Mouse (Mus musculus) lung, postnatal 14 days (tissue): ENCODE data around the gene Aak1.
"Not testable (repeated sequence)": the region's sequence is repeated elsewhere in the genome, so short reads cannot be mapped to it uniquely, and the experiment has no call there.

ENCODE experiments used
- DNase-seq: peaks from one replicate; pipeline ENCODE4 v3.0.0; 2021

Aak1 gene

GRCm38 (mm10) chr6:87031310-87031709, 182.0 kb downstream of the Aak1 start:
- DNase-seq = not testable (repeated sequence)

- no peak for DNase-seq
These were observed 183.1 kb downstream of the Aak1 start for GRCm38 (mm10) chr6:87032401-87032800.

GRCm38 (mm10) chr6:87034395-87034794, 185.1 kb downstream of the Aak1 start:
- DNase-seq = no peak

GRCm38 (mm10) chr6:87037826-87038620, 188.7 kb downstream of the Aak1 start:
- no peak for DNase-seq

- no peak for DNase-seq
These were observed 189.8 kb downstream of the Aak1 start for GRCm38 (mm10) chr6:87039161-87039560.

- no peak for DNase-seq
These were observed 191.7 kb downstream of the Aak1 start for GRCm38 (mm10) chr6:87040971-87041370.

- DNase-seq = no peak
These were observed 192.1 kb downstream of the Aak1 start for GRCm38 (mm10) chr6:87041431-87041830.

- no peak for DNase-seq
These were observed 192.7 kb downstream of the Aak1 start for GRCm38 (mm10) chr6:87042004-87042336.

- DNase-seq = peak; percentile 96
These were observed 193.2 kb downstream of the Aak1 start, which contains the start of gene Gfpt1 for GRCm38 (mm10) chr6:87042337-87043130. Gene Gfpt1, plus strand, starts transcription at chr6:87042846.

- no peak for DNase-seq
These were observed 193.8 kb downstream of the Aak1 start for GRCm38 (mm10) chr6:87043131-87043516.

GRCm38 (mm10) chr6:87044895-87045294, 195.6 kb downstream of the Aak1 start:
- DNase-seq = no peak

- no peak for DNase-seq
These were observed 196.2 kb downstream of the Aak1 start for GRCm38 (mm10) chr6:87045507-87045906.

- not testable (repeated sequence) for DNase-seq
These were observed 199.4 kb downstream of the Aak1 start for GRCm38 (mm10) chr6:87048712-87049111.

GRCm38 (mm10) chr6:87051886-87052425, 202.6 kb downstream of the Aak1 start:
- no peak for DNase-seq
